In the genomic region with DNA sequence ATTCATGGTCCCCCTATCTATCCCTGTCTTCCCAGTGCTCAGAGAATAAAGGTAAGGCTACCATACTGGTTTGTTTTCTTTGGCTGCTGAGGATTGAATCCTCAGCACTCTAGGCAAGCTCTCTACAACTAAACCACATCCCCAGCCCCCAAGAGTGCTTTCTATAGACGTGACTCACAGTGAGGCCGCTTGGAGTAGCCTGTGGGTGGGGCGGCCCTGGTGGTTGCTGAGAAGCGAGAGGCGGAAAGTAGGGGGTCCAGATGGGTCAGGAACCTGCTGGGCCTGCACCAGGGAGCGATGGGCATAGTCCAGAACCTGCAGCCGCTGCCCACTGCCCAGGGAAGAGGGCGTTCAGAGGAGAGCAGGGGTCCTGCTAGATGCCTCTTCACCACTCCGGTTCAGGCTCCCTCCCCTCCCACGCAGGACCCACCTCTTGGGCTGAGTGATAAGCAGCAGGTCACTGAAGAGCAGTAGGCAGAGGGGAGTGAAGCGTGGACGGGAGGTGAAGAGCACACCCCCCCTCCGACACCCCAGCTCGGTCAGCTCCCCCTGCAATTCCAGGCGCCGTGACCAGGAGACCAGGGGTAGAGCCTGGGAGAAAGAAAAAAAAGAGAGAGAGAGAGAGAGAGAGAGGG, we compare ENCODE assay signal across 9 mouse cellular contexts. TPM values are rescaled to one million over a fixed set of nuclear protein-coding genes. Genes with fewer than 3 reads are reported as not detected.
A peak's percentile ranks its signal among the peaks of the same experiment; 100 is the strongest.
DNase-seq lines count a peak whose midpoint lies in the region; ATAC-seq and TF ChIP-seq lines count a peak whose summit lies in the region.
"Had no signal": no experiment of that assay in that cellular context is flagged by ENCODE, and none has a peak within 500 bp of the region (broad histone marks: within the 10 kb centered on the region; RNA-seq: fewer than 3 reads in every experiment).

No protein-coding gene starts in this region.

- TF ChIP-seq RAD21 in MEL (IDR thresholded peaks at IDR 0.05; ENCODE audit: low read depth, low read length): no peak

- H3K27ac ChIP-seq in heart, embryonic 10.5 days: peak overlapping the region; percentile 57; the same call in 1 of the 2 replicates
- no peak overlapping the region for H3K27ac ChIP-seq in MEL (ENCODE audit: control insufficient read depth, low read depth, low read length)
- H3K27ac ChIP-seq in midbrain, embryonic 13.5 days: peak overlapping the region; percentile 74
- H3K27ac ChIP-seq: liver, embryonic 13.5 days had no signal

- no peaks in the 10 kb centered on the region for H3K9me3 ChIP-seq in heart, embryonic 10.5 days
- H3K9me3 ChIP-seq in MEL (replicated peaks; ENCODE audit: insufficient read depth, low read length): no peaks in the 10 kb centered on the region
- H3K9me3 ChIP-seq in midbrain, embryonic 13.5 days: no peaks in the 10 kb centered on the region
- H3K9me3 ChIP-seq: liver, embryonic 13.5 days had no signal

- H3K4me3 ChIP-seq in heart, embryonic 10.5 days: peak overlapping the region; percentile 53
- H3K4me3 ChIP-seq in MEL (ENCODE audit: control insufficient read depth in 1 of 2, insufficient read depth in 1 of 2, low read depth in 2 of 2, low read length in 2 of 2): peak overlapping the region in 1 of 2 experiments; percentile 40; a peak in 2 of 4 replicates
- H3K4me3 ChIP-seq in midbrain, embryonic 13.5 days (replicated peaks): peak overlapping the region; percentile 41
- H3K4me3 ChIP-seq: liver, embryonic 13.5 days had no signal

- no peak for TF ChIP-seq EP300 in MEL (IDR thresholded peaks at IDR 0.05; ENCODE audit: low read depth in 1 of 2, low read length in 2 of 2)

- no peak for DNase-seq in heart, embryonic 10.5 days (ENCODE audit: low spot score)
- no peak for DNase-seq in heart, adult 9 months (ENCODE audit: low spot score in 2 of 2)
- peak; percentile 59 for DNase-seq in MEL (ENCODE audit: low read depth, low spot score)
- peak; percentile 20 to 40 for DNase-seq in frontal cortex, postnatal 14 days (ENCODE audit: low spot score in 2 of 2)
- no peak for DNase-seq in c-Kit-positive CD71-positive TER-119-positive erythroid progenitor cells, embryonic 14.5 days (ENCODE audit: low spot score)
- no peak for DNase-seq in spleen, adult 18-20 months
- DNase-seq in gastrocnemius, postnatal 4 days (ENCODE audit: low spot score in 2 of 2): no peak
- DNase-seq: liver, embryonic 13.5 days had no signal

- peaks cover 25% of the 10 kb centered on the region; the same call in 1 of the 2 replicates for H3K36me3 ChIP-seq in heart, embryonic 10.5 days
- no peaks in the 10 kb centered on the region; a peak in 1 of 4 replicates for H3K36me3 ChIP-seq in MEL (ENCODE audit: control insufficient read depth in 1 of 2, insufficient read depth in 2 of 2, low read length in 2 of 2)
- no peaks in the 10 kb centered on the region for H3K36me3 ChIP-seq in midbrain, embryonic 13.5 days
- H3K36me3 ChIP-seq: liver, embryonic 13.5 days had no signal

- H3K4me2 ChIP-seq in midbrain, embryonic 13.5 days (replicated peaks): peak overlapping the region; percentile 50
- H3K4me2 ChIP-seq: liver, embryonic 13.5 days had no signal

- 19% methylated on average over 14 of the region's 16 CpGs for WGBS in heart, embryonic 10.5 days
- 13% methylated on average over 16 of the region's 16 CpGs for WGBS in midbrain, embryonic 13.5 days

- no peaks in the 10 kb centered on the region for H3K79me2 ChIP-seq in MEL (ENCODE audit: control insufficient read depth, insufficient read depth, low read length, poor library complexity)

- H3K27me3 ChIP-seq in heart, embryonic 10.5 days (ENCODE audit: insufficient read depth, poor library complexity, severe bottlenecking): peaks cover 31% of the 10 kb centered on the region
- peaks cover 3 to 5% of the 10 kb centered on the region in 2 experiments for H3K27me3 ChIP-seq in MEL (ENCODE audit: control insufficient read depth in 1 of 2, insufficient read depth in 2 of 2, low read length in 2 of 2)
- H3K27me3 ChIP-seq in midbrain, embryonic 13.5 days: peaks cover 27% of the 10 kb centered on the region

- TF ChIP-seq POLR2A in MEL (IDR thresholded peaks at IDR 0.05; ENCODE audit: control insufficient read depth in 1 of 2, insufficient read depth in 1 of 2, low read depth in 1 of 2, low read length in 2 of 2, poor library complexity in 1 of 2): no peak

- no peak for TF ChIP-seq CTCF in MEL (IDR thresholded peaks at IDR 0.05 in 2 of 3, conservative IDR thresholded peaks at IDR 0.05 in 1 of 3; ENCODE audit: control insufficient read depth in 1 of 3, insufficient read depth in 1 of 3, low read depth in 2 of 3, low read length in 3 of 3, poor library complexity in 1 of 3, severe bottlenecking in 1 of 3)

- peak overlapping the region; percentile 43 for H3K9ac ChIP-seq in MEL (ENCODE audit: control insufficient read depth, low read depth, low read length, poor library complexity, severe bottlenecking)
- H3K9ac ChIP-seq in midbrain, embryonic 13.5 days (replicated peaks): peak overlapping the region; percentile 57
- H3K9ac ChIP-seq: liver, embryonic 13.5 days had no signal

- peaks cover 34% of the 10 kb centered on the region for H3K4me1 ChIP-seq in heart, embryonic 10.5 days
- H3K4me1 ChIP-seq in MEL (ENCODE audit: control insufficient read depth in 1 of 2, insufficient read depth in 2 of 2, low read length in 2 of 2): peaks cover 0 to 4% of the 10 kb centered on the region in 2 experiments; a peak in 2 of 4 replicates
- H3K4me1 ChIP-seq in midbrain, embryonic 13.5 days (replicated peaks): 0 out of 2 replicates have a peak, but pooled peaks cover 8% of the 10 kb centered on the region
- H3K4me1 ChIP-seq: liver, embryonic 13.5 days had no signal

- ATAC-seq in midbrain, embryonic 13.5 days: peak; percentile 75

TF ChIP-seq in MEL, 35 proteins besides CTCF, POLR2A, EP300 and RAD21:
- TF ChIP-seq CHD2 (IDR thresholded peaks at IDR 0.05; ENCODE audit: low read length) (no peak), POLR2AphosphoS5 (IDR thresholded peaks at IDR 0.05; ENCODE audit: borderline replicate concordance, low read depth, low read length) (no peak), GATA1 (IDR thresholded peaks at IDR 0.05; ENCODE audit: low read depth, low read length) (no peak), SIN3A (IDR thresholded peaks at IDR 0.05; ENCODE audit: low read length) (no peak), ZKSCAN1 (IDR thresholded peaks at IDR 0.05; ENCODE audit: low read depth, low read length) (no peak), ELF1 (IDR thresholded peaks at IDR 0.05; ENCODE audit: low read depth, low read length) (no peak), MXI1 (IDR thresholded peaks at IDR 0.05; ENCODE audit: low read depth, low read length) (no peak), ETS1 (IDR thresholded peaks at IDR 0.05; ENCODE audit: low read depth, low read length) (no peak), MEF2A (IDR thresholded peaks at IDR 0.05; ENCODE audit: extremely low read depth, insufficient replicate concordance, low read depth, low read length, poor library complexity, severe bottlenecking) (no peak), BHLHE40 (IDR thresholded peaks at IDR 0.05; ENCODE audit: borderline replicate concordance, low read depth, low read length) (no peak), TAL1 (IDR thresholded peaks at IDR 0.05; ENCODE audit: low read length) (no peak), TCF12 (IDR thresholded peaks at IDR 0.05; ENCODE audit: low read depth, low read length) (no peak)
TF ChIP-seq in MEL: peak in this region for 0.

RNA-seq across cellular contexts. Expression of a gene that starts 10.4 kb away (rescaled TPM):
- polyA plus RNA-seq in heart, embryonic 10.5 days (2016; fragmentation: Nextera tagmentation; extraction: Ambion mirVana): 10.5 and 13.4 TPM in 2 replicates
- 0.23 TPM in 1 of 2 replicates, not detected in the other for total RNA-seq in MEL (2012; rRNA removed)
- polyA plus RNA-seq in MEL (2012; ENCODE audit: insufficient read depth in 1 of 2, insufficient read length in 2 of 2, low read depth in 1 of 2, low replicate concordance in 2 of 2, missing spikeins in 1 of 2): under 1 TPM in 1 of 2 experiments, not detected in 1; 0.74 TPM
- 12.1 and 13.6 TPM in 2 replicates for polyA plus RNA-seq in midbrain, embryonic 13.5 days (2015; fragmentation: Nextera tagmentation; extraction: Ambion mirVana)
- total RNA-seq in gastrocnemius, postnatal 4 days (2021): 10 to 100 TPM; 16.9 to 19.0 TPM

RNA-seq across cellular contexts. Expression of a gene that starts 20.0 kb away (rescaled TPM):
- not detected in 2 replicates for polyA plus RNA-seq in heart, embryonic 10.5 days (2016; fragmentation: Nextera tagmentation; extraction: Ambion mirVana)
- not detected in 2 replicates for total RNA-seq in MEL (2012; rRNA removed)
- not detected for polyA plus RNA-seq in MEL (2012; ENCODE audit: insufficient read depth in 1 of 2, insufficient read length in 2 of 2, low read depth in 1 of 2, low replicate concordance in 2 of 2, missing spikeins in 1 of 2)
- polyA plus RNA-seq in midbrain, embryonic 13.5 days (2015; fragmentation: Nextera tagmentation; extraction: Ambion mirVana): 0.57 and 0.73 TPM in 2 replicates
- not detected for total RNA-seq in gastrocnemius, postnatal 4 days (2021)
- polyA plus RNA-seq: liver, embryonic 13.5 days had no signal

RNA-seq across cellular contexts. Expression of a gene that starts 21.0 kb away (rescaled TPM):
- 1.2 and 1.5 TPM in 2 replicates for polyA plus RNA-seq in heart, embryonic 10.5 days (2016; fragmentation: Nextera tagmentation; extraction: Ambion mirVana)
- total RNA-seq in MEL (2012; rRNA removed): 3.3 and 4.9 TPM in 2 replicates
- 1 to 10 TPM in 1 of 2 experiments, not detected in 1; 3.3 TPM for polyA plus RNA-seq in MEL (2012; ENCODE audit: insufficient read depth in 1 of 2, insufficient read length in 2 of 2, low read depth in 1 of 2, low replicate concordance in 2 of 2, missing spikeins in 1 of 2)
- 1.2 and 1.3 TPM in 2 replicates for polyA plus RNA-seq in midbrain, embryonic 13.5 days (2015; fragmentation: Nextera tagmentation; extraction: Ambion mirVana)
- 1 to 10 TPM; 1.1 to 2.7 TPM for total RNA-seq in gastrocnemius, postnatal 4 days (2021)

RNA-seq across cellular contexts. Expression of a gene that starts 28.1 kb away (rescaled TPM):
- polyA plus RNA-seq in heart, embryonic 10.5 days (2016; fragmentation: Nextera tagmentation; extraction: Ambion mirVana): 79.6 and 82.1 TPM in 2 replicates
- total RNA-seq in MEL (2012; rRNA removed): 182 and 207 TPM in 2 replicates
- polyA plus RNA-seq in MEL (2012; ENCODE audit: insufficient read depth in 1 of 2, insufficient read length in 2 of 2, low read depth in 1 of 2, low replicate concordance in 2 of 2, missing spikeins in 1 of 2): 100 to 1,000 TPM in 1 of 2 experiments, not detected in 1; 159 TPM
- 30.4 and 31.6 TPM in 2 replicates for polyA plus RNA-seq in midbrain, embryonic 13.5 days (2015; fragmentation: Nextera tagmentation; extraction: Ambion mirVana)
- 10 to 100 TPM; 23.5 to 25.1 TPM for total RNA-seq in gastrocnemius, postnatal 4 days (2021)

RNA-seq across cellular contexts. Expression of a gene that starts 45.5 kb away (rescaled TPM):
- polyA plus RNA-seq in heart, embryonic 10.5 days (2016; fragmentation: Nextera tagmentation; extraction: Ambion mirVana): 711 and 869 TPM in 2 replicates
- 5,179 and 5,512 TPM in 2 replicates for total RNA-seq in MEL (2012; rRNA removed)
- polyA plus RNA-seq in MEL (2012; ENCODE audit: insufficient read depth in 1 of 2, insufficient read length in 2 of 2, low read depth in 1 of 2, low replicate concordance in 2 of 2, missing spikeins in 1 of 2): 1,000 to 10,000 TPM in 1 of 2 experiments, not detected in 1; 3,167 TPM
- polyA plus RNA-seq in midbrain, embryonic 13.5 days (2015; fragmentation: Nextera tagmentation; extraction: Ambion mirVana): 718 and 727 TPM in 2 replicates
- total RNA-seq in gastrocnemius, postnatal 4 days (2021): 1,000 to 10,000 TPM; 1,219 to 1,338 TPM

Comparison
In these comparisons a context has a peak if more than half of its experiments do, and no peak if none do; other contexts are left out.
1. DNase-seq: peak in MEL (single experiment) and frontal cortex, postnatal 14 days (2 of 2); none in heart, embryonic 10.5 days (single experiment), heart, adult 9 months (0 of 2), c-Kit-positive CD71-positive TER-119-positive erythroid progenitor cells, embryonic 14.5 days (single experiment), spleen, adult 18-20 months (0 of 2) and gastrocnemius, postnatal 4 days (0 of 2).